Mouse (Mus musculus): Measurements from ENCODE around the gene Clec16a. TPM values are rescaled to one million over a fixed set of nuclear protein-coding genes. Genes with fewer than 3 reads are reported as not detected.

Clec16a gene
- polyA plus RNA-seq, 1 experiment from 2014 or later = 32.3 TPM

DNA sequence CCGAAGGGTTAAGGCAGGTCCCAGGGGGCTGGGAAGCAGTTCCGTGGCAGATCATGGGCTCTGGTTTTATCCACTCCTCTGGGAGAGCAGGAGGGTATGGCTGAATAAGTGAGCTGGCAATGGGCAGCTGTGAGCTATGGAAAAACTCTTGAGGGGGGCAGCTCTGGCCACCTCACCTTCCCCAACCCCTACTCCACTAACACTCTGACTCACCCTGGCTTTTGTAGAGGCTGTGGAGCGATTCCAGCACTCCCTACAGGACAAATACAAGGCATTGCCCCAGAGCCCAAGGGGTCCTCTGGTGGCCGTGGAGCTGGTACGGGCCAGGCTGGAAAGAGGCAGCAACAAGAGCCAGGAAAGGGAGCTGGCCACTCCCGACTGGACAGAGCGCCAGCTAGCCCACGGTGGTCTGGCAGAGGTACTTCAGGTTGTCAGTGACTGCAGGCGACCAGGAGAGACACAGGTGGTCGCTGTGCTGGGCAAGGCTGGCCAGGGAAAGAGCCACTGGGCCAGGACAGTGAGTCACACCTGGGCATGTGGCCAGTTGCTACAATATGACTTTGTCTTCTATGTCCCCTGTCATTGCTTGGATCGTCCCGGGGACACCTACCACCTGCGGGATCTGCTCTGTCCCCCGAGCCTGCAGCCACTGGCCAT, 34.5 kb upstream of the Clec16a start:
- 55% methylated on average over 14 of the region's 14 CpGs for WGBS
- DNase-seq (ENCODE audit: low spot score) = no peak
- Histone ChIP-seq H3K27me3 (ENCODE audit: control insufficient read depth, insufficient read depth, low read length) (no peaks in the 10 kb centered on the region), H3K4me2 (ENCODE audit: low read depth, severe bottlenecking) (no peak overlapping the region), H3K27ac (replicated peaks; ENCODE audit: low read depth, low read length) (no peak overlapping the region), H3K4me3 (ENCODE audit: low read depth, low read length) (no peak overlapping the region), H3K9me3 (ENCODE audit: control insufficient read depth, low read length) (no peaks in the 10 kb centered on the region), H3K4me1 (ENCODE audit: control insufficient read depth, insufficient read depth, low read length) (no peaks in the 10 kb centered on the region), H3K9ac (ENCODE audit: low read length) (no peak overlapping the region), H3K36me3 (ENCODE audit: control insufficient read depth, insufficient read depth, low read length) (no peaks in the 10 kb centered on the region)
- ATAC-seq (ENCODE audit: insufficient number of reproducible peaks, low FRiP score, low TSS enrichment, low read depth) = no peak

DNA sequence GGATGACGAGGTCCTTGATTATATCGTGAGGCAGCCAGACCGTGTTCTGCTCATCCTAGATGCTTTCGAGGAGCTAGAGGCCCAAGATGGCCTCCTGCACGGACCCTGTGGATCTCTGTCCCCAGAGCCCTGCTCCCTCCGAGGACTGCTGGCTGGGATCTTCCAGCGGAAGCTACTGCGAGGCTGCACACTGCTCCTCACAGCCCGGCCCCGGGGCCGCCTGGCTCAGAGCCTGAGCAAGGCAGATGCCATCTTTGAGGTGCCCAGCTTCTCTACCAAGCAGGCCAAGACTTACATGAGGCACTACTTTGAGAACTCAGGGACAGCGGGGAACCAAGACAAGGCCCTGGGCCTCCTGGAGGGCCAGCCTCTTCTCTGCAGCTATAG, 34.0 kb upstream of the Clec16a start:
- no peaks in the 10 kb centered on the region for H3K36me3 ChIP-seq (ENCODE audit: control insufficient read depth, insufficient read depth, low read length)
- no peaks in the 10 kb centered on the region for H3K9me3 ChIP-seq (ENCODE audit: control insufficient read depth, low read length)
- no peak overlapping the region for H3K27ac ChIP-seq (replicated peaks; ENCODE audit: low read depth, low read length)
- no peak for DNase-seq (ENCODE audit: low spot score)
- H3K27me3 ChIP-seq (ENCODE audit: control insufficient read depth, insufficient read depth, low read length) = no peaks in the 10 kb centered on the region
- WGBS = 87% methylated on average over 12 of the region's 12 CpGs
- no peak overlapping the region for H3K9ac ChIP-seq (ENCODE audit: low read length)
- ATAC-seq (ENCODE audit: insufficient number of reproducible peaks, low FRiP score, low TSS enrichment, low read depth) = no peak
- no peak overlapping the region for H3K4me2 ChIP-seq (ENCODE audit: low read depth, severe bottlenecking)
- no peak overlapping the region for H3K4me3 ChIP-seq (ENCODE audit: low read depth, low read length)
- no peaks in the 10 kb centered on the region for H3K4me1 ChIP-seq (ENCODE audit: control insufficient read depth, insufficient read depth, low read length)

DNA sequence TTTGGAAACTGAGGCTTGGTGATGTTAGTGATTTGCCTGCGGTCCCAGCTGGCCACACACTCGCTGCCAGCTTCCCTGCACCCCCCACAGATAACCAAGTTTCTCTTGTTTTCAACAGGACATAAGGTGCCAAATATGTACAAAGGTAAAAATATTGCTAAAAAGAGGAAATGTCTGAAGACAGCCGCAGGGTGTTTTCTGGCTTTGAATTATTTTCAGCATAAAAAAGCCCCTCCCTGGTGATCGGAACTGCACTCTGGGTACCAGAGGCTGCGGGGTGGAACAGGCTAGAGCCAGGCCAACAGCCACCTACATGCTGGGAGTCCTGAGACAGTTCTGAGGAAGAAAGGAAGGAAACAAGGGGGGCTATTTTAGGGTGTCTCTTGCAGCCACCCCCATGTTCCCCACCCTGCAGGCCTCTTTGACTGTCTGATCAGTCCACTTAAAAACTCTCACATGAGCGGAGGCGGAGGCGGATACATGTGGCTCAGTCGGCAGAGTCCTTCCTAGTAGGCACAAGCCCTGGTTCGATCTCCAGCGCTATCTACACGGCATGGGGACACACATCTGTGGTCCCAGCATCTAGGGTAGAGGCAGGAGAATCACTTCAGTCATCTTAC, 29.1 kb upstream of the Clec16a start:
- Histone ChIP-seq H3K4me2 (ENCODE audit: low read depth, severe bottlenecking) (no peak overlapping the region), H3K4me3 (ENCODE audit: low read depth, low read length) (no peak overlapping the region), H3K4me1 (ENCODE audit: control insufficient read depth, insufficient read depth, low read length) (peaks cover 7% of the 10 kb centered on the region; the same call in 1 of the 2 replicates), H3K27ac (replicated peaks; ENCODE audit: low read depth, low read length) (no peak overlapping the region), H3K36me3 (ENCODE audit: control insufficient read depth, insufficient read depth, low read length) (no peaks in the 10 kb centered on the region), H3K9me3 (ENCODE audit: control insufficient read depth, low read length) (no peaks in the 10 kb centered on the region), H3K27me3 (ENCODE audit: control insufficient read depth, insufficient read depth, low read length) (no peaks in the 10 kb centered on the region), H3K9ac (ENCODE audit: low read length) (no peak overlapping the region)
- no peak for ATAC-seq (ENCODE audit: insufficient number of reproducible peaks, low FRiP score, low TSS enrichment, low read depth)
- 94% methylated on average over 12 of the region's 12 CpGs for WGBS
- DNase-seq (ENCODE audit: low spot score) = no peak

DNA sequence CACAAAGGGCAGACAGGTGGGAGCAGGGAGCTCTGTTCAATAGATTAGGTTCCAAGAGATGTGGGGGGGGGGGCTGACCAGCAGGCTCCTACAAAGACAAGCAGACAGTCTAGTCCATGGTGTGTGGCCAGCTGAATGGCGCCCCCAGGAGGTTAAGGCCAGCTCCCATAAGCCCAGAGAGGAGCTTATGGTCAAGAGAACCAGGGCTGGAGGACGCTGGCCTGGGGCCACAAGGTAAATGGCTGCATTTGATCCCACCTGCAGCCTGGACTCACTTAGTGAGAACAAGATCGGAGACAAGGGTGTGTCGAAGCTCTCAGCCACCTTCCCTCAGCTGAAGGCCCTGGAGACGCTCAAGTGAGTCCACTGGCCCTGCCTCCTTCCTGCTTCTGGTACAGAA, 27.1 kb upstream of the Clec16a start:
- H3K36me3 ChIP-seq (ENCODE audit: control insufficient read depth, insufficient read depth, low read length) = no peaks in the 10 kb centered on the region
- peaks cover 7% of the 10 kb centered on the region; the same call in 1 of the 2 replicates for H3K4me1 ChIP-seq (ENCODE audit: control insufficient read depth, insufficient read depth, low read length)
- no peaks in the 10 kb centered on the region for H3K27me3 ChIP-seq (ENCODE audit: control insufficient read depth, insufficient read depth, low read length)
- no peak overlapping the region for H3K4me2 ChIP-seq (ENCODE audit: low read depth, severe bottlenecking)
- DNase-seq (ENCODE audit: low spot score) (no peak), ATAC-seq (ENCODE audit: insufficient number of reproducible peaks, low FRiP score, low TSS enrichment, low read depth) (no peak)
- H3K27ac ChIP-seq (replicated peaks; ENCODE audit: low read depth, low read length) = no peak overlapping the region
- H3K9ac ChIP-seq (ENCODE audit: low read length) = no peak overlapping the region
- 45% methylated on average over 5 of the region's 5 CpGs for WGBS
- no peak overlapping the region for H3K4me3 ChIP-seq (ENCODE audit: low read depth, low read length)
- H3K9me3 ChIP-seq (ENCODE audit: control insufficient read depth, low read length) = no peaks in the 10 kb centered on the region

DNA sequence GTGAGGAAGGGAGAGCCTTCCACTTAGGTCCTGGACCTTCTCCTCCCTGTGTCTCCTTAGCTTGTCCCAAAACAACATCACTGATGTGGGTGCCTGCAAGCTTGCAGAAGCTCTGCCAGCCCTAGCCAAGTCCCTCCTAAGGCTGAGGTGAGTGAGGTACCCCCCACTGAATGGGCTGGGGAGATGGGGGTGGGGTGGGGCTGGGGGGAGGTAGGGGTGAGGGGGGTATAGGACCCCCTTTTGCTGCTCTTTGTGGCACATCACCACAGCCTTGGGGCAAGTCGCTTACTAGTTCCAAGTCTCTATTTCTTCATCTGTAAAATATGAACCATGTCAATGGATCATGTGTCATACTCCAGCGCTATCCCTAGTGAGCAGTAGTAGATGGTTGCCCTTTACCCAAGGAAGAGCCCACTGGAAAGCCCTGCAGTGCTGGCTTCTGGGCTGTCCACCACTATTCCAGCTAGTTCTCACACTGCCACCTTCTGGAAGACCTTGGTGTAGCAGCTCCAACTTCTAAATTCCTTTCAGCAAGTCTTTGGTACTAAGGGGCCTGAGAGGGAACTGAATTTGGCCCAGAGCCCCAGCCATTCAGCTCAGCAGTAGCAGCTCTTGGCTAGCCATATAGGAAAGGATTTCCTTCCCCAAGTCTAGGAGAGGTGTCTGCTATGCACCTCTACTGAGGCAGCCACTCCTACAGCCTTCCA, 24.1 kb upstream of the Clec16a start:
- Histone ChIP-seq H3K4me2 (ENCODE audit: low read depth, severe bottlenecking) (no peak overlapping the region), H3K27me3 (ENCODE audit: control insufficient read depth, insufficient read depth, low read length) (no peaks in the 10 kb centered on the region), H3K9ac (ENCODE audit: low read length) (no peak overlapping the region), H3K36me3 (ENCODE audit: control insufficient read depth, insufficient read depth, low read length) (no peaks in the 10 kb centered on the region), H3K4me1 (ENCODE audit: control insufficient read depth, insufficient read depth, low read length) (peaks cover 7% of the 10 kb centered on the region; the same call in 1 of the 2 replicates), H3K9me3 (ENCODE audit: control insufficient read depth, low read length) (no peaks in the 10 kb centered on the region), H3K4me3 (ENCODE audit: low read depth, low read length) (no peak overlapping the region), H3K27ac (replicated peaks; ENCODE audit: low read depth, low read length) (no peak overlapping the region)
- WGBS = 30% methylated on average over 2 of the region's 2 CpGs
- peak; percentile 92 for DNase-seq (ENCODE audit: low spot score)
- ATAC-seq (ENCODE audit: insufficient number of reproducible peaks, low FRiP score, low TSS enrichment, low read depth) = no peak

DNA sequence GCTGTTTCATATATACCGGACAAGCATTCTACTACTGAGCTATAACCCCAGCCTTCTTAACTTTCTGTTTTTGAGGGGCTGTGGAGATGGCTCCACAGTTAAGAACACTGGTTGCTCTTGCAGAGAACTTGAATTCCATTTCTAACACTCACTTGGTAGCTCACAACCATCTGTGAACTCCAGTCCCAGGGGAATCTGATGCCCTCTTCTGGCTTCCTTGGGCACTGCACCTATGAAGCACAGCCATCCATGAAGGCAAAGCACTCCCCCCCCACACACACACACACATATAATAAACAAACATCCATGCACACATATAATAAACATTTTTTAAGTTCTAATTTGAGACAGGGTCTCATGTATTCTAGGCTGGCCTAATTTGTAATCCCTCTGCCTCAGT, 22.3 kb upstream of the Clec16a start:
- no peaks in the 10 kb centered on the region for H3K9me3 ChIP-seq (ENCODE audit: control insufficient read depth, low read length)
- no peaks in the 10 kb centered on the region for H3K27me3 ChIP-seq (ENCODE audit: control insufficient read depth, insufficient read depth, low read length)
- H3K27ac ChIP-seq (replicated peaks; ENCODE audit: low read depth, low read length) = no peak overlapping the region
- H3K36me3 ChIP-seq (ENCODE audit: control insufficient read depth, insufficient read depth, low read length) = no peaks in the 10 kb centered on the region
- no peak overlapping the region for H3K4me3 ChIP-seq (ENCODE audit: low read depth, low read length)
- no peak overlapping the region for H3K4me2 ChIP-seq (ENCODE audit: low read depth, severe bottlenecking)
- peaks cover 1% of the 10 kb centered on the region; the same call in 1 of the 2 replicates for H3K4me1 ChIP-seq (ENCODE audit: control insufficient read depth, insufficient read depth, low read length)
- peak; percentile 82 for DNase-seq (ENCODE audit: low spot score)
- no peak overlapping the region for H3K9ac ChIP-seq (ENCODE audit: low read length)
- ATAC-seq (ENCODE audit: insufficient number of reproducible peaks, low FRiP score, low TSS enrichment, low read depth) = no peak
- WGBS = 83% methylated on average over 1 of the region's 1 CpGs

DNA sequence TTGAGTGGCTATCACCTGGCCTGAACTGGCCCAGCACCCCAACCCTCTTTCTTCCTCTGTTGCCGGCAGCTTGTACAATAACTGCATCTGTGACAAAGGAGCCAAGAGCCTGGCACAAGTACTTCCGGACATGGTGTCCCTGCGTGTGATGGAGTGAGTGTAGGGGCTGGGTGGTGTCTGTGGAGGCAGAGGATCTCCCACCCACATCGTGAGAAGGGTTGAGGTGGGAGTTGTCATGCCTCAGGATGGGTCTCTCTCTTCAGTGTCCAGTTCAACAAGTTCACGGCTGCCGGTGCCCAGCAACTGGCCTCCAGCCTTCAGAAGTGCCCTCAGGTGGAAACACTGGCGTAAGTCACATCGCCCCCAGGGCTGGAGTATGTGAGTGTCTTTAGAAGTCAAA, 21.5 kb upstream of the Clec16a start:
- Histone ChIP-seq H3K4me3 (ENCODE audit: low read depth, low read length) (no peak overlapping the region), H3K36me3 (ENCODE audit: control insufficient read depth, insufficient read depth, low read length) (no peaks in the 10 kb centered on the region), H3K27me3 (ENCODE audit: control insufficient read depth, insufficient read depth, low read length) (no peaks in the 10 kb centered on the region), H3K4me2 (ENCODE audit: low read depth, severe bottlenecking) (no peak overlapping the region), H3K27ac (replicated peaks; ENCODE audit: low read depth, low read length) (no peak overlapping the region), H3K9me3 (ENCODE audit: control insufficient read depth, low read length) (no peaks in the 10 kb centered on the region), H3K4me1 (ENCODE audit: control insufficient read depth, insufficient read depth, low read length) (no peaks in the 10 kb centered on the region), H3K9ac (ENCODE audit: low read length) (no peak overlapping the region)
- WGBS = 91% methylated on average over 8 of the region's 8 CpGs
- ATAC-seq (ENCODE audit: insufficient number of reproducible peaks, low FRiP score, low TSS enrichment, low read depth) (no peak), DNase-seq (ENCODE audit: low spot score) (no peak)

DNA sequence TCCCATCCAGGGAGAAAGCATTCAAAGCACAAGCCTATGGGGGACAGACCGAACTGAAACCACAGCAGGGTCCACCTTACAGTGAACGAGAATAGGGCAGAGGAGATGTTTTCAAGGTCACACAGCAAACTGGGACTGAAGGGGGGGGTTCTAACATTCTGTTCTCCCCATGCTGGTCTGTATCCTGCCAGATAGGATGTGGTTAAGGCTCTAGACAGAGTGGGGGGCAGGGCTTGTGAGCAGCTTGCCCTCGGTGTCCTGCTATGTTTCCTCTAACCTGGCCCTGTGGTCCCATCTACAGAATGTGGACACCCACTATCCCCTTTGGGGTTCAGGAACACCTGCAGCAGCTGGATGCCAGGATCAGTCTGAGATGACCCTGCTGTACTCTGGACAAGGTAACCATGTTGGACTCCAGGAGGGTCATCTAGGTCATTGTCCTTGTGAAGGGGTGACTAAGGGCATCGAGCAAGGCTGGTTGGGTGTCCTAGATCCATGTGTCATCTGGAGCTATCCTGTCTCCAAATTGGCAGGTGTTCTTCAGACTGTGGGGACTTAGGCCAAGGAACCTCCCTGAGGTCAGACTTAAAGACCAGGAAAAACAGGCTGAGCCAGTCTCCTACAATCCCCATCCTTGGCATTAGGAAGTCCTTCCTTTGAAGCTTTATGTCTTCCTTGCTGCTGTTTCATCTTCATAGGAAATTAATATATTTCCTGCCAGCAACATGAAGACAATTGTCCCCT, 20.1 kb upstream of the Clec16a start:
- Histone ChIP-seq H3K27ac (replicated peaks; ENCODE audit: low read depth, low read length) (no peak overlapping the region), H3K4me2 (ENCODE audit: low read depth, severe bottlenecking) (no peak overlapping the region), H3K27me3 (ENCODE audit: control insufficient read depth, insufficient read depth, low read length) (no peaks in the 10 kb centered on the region), H3K36me3 (ENCODE audit: control insufficient read depth, insufficient read depth, low read length) (no peaks in the 10 kb centered on the region; the same call in 1 of the 2 replicates), H3K4me3 (ENCODE audit: low read depth, low read length) (no peak overlapping the region), H3K9ac (ENCODE audit: low read length) (no peak overlapping the region), H3K9me3 (ENCODE audit: control insufficient read depth, low read length) (no peaks in the 10 kb centered on the region), H3K4me1 (ENCODE audit: control insufficient read depth, insufficient read depth, low read length) (no peaks in the 10 kb centered on the region)
- 90% methylated on average over 4 of the region's 4 CpGs for WGBS
- no peak for DNase-seq (ENCODE audit: low spot score)
- no peak for ATAC-seq (ENCODE audit: insufficient number of reproducible peaks, low FRiP score, low TSS enrichment, low read depth)
